In the genomic region with DNA sequence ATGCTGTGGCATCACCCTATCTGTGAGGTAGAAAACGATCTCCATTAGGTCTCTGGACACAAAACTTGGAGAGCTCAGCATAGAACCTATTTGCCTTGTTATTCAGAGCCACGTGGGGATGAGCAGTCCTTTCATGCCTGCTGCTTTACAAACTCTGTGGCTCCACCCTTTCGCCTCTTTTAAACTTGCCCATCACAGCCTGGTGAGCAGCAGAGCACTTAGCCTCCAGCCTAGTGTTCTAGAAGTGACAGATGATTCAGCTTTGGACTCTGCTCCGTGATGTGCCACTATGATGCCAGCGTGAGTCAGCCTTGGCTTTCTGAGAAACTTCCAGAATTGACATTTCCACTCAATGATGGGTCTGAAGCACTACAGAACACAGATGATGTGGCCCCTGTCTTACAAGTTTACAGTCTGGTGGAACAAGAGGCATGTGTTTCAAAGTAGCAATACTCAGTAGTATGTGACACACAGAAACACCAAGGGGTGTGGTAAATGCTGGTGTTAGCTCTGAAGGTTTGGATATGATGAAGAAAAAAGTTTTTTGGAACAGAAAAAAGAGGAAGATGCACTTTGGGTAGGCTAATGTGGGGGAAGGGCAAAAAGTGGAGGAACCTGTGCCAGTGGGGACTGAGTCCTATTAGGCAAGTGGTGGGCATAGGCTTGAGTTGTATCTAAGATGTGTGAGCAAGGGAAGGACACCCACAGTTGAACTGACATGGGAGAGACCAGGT, we compare ENCODE assay signal across 20 mouse cellular contexts. TPM values are rescaled to one million over a fixed set of nuclear protein-coding genes. Genes with fewer than 3 reads are reported as not detected.
DNase-seq lines count a peak whose midpoint lies in the region; ATAC-seq and TF ChIP-seq lines count a peak whose summit lies in the region.
"Had no signal": no experiment of that assay in that cellular context is flagged by ENCODE, and none has a peak within 500 bp of the region (broad histone marks: within the 10 kb centered on the region; RNA-seq: fewer than 3 reads in every experiment).

No protein-coding gene starts in this region.

- WGBS in intestine, postnatal 0 days, result 54% methylated on average over 5 of the region's 5 CpGs
- WGBS in intestine, embryonic 15.5 days, result 74% methylated on average over 5 of the region's 5 CpGs
- WGBS in stomach, postnatal 0 days, result 63% methylated on average over 5 of the region's 5 CpGs

- DNase-seq in NIH3T3 (ENCODE audit: low read depth), result peak; percentile 71
- DNase-seq in stomach, postnatal 0 days (ENCODE audit: low spot score), result no peak
- DNase-seq in thymus, postnatal 36 days, result no peak
- no peak for DNase-seq in urinary bladder, postnatal 4 days (ENCODE audit: low spot score in 2 of 2)
- DNase-seq: cerebellum, postnatal 10 days; forebrain, postnatal 0 days; gastrocnemius, postnatal 14 days; heart, postnatal 36 days; liver; right cerebral cortex, postnatal 25 days; thymus, adult 2 months had no signal

- no peak for TF ChIP-seq POLR2A in bone marrow macrophage, adult 2 months (IDR thresholded peaks at IDR 0.05; ENCODE audit: borderline replicate concordance, low read depth, low read length)

- no peaks in the 10 kb centered on the region for H3K27me3 ChIP-seq in intestine, postnatal 0 days (replicated peaks; ENCODE audit: control insufficient read depth, insufficient read depth, low read length)
- no peaks in the 10 kb centered on the region for H3K27me3 ChIP-seq in intestine, embryonic 15.5 days (replicated peaks)
- no peaks in the 10 kb centered on the region for H3K27me3 ChIP-seq in stomach, postnatal 0 days (ENCODE audit: control insufficient read depth, insufficient read depth, low read length)
- H3K27me3 ChIP-seq: heart, embryonic 12.5 days; kidney, embryonic 15.5 days; lung, embryonic 15.5 days; megakaryocyte, embryonic 14.5 days had no signal

- H3K4me2 ChIP-seq in intestine, postnatal 0 days (replicated peaks; ENCODE audit: low read depth), result no peak overlapping the region
- no peak overlapping the region for H3K4me2 ChIP-seq in intestine, embryonic 15.5 days (replicated peaks)
- no peak overlapping the region for H3K4me2 ChIP-seq in stomach, postnatal 0 days (replicated peaks; ENCODE audit: low read depth)
- H3K4me2 ChIP-seq: heart, embryonic 12.5 days; kidney, embryonic 15.5 days; lung, embryonic 15.5 days had no signal

- H3K4me3 ChIP-seq in intestine, postnatal 0 days (ENCODE audit: low read depth, low read length), result no peak overlapping the region
- H3K4me3 ChIP-seq in intestine, embryonic 15.5 days (replicated peaks), result no peak overlapping the region
- no peak overlapping the region for H3K4me3 ChIP-seq in bone marrow macrophage, adult 2 months (ENCODE audit: insufficient read depth, low read length)
- no peak overlapping the region for H3K4me3 ChIP-seq in stomach, postnatal 0 days (ENCODE audit: low read depth, low read length)
- H3K4me3 ChIP-seq: heart, embryonic 12.5 days; kidney, embryonic 15.5 days; lung, embryonic 15.5 days; megakaryocyte, embryonic 14.5 days had no signal

- no peaks in the 10 kb centered on the region for H3K9me3 ChIP-seq in intestine, postnatal 0 days (ENCODE audit: control insufficient read depth)
- no peaks in the 10 kb centered on the region for H3K9me3 ChIP-seq in intestine, embryonic 15.5 days
- no peaks in the 10 kb centered on the region for H3K9me3 ChIP-seq in stomach, postnatal 0 days (ENCODE audit: control insufficient read depth, low read length)
- H3K9me3 ChIP-seq: heart, embryonic 12.5 days; kidney, embryonic 15.5 days; lung, embryonic 15.5 days; megakaryocyte, embryonic 14.5 days had no signal

- H3K4me1 ChIP-seq in intestine, postnatal 0 days (replicated peaks; ENCODE audit: control insufficient read depth, insufficient read depth, low read length), result peaks cover 10% of the 10 kb centered on the region
- H3K4me1 ChIP-seq in intestine, embryonic 15.5 days (replicated peaks), result 0 out of 2 replicates have a peak, but pooled peaks cover 7% of the 10 kb centered on the region
- H3K4me1 ChIP-seq in bone marrow macrophage, adult 2 months (ENCODE audit: control insufficient read depth, insufficient read depth, low read length), result peaks cover 25% of the 10 kb centered on the region
- no peaks in the 10 kb centered on the region for H3K4me1 ChIP-seq in stomach, postnatal 0 days (replicated peaks; ENCODE audit: control insufficient read depth, insufficient read depth)

- no peak overlapping the region for H3K9ac ChIP-seq in intestine, postnatal 0 days (ENCODE audit: low read depth, low read length)
- no peak overlapping the region for H3K9ac ChIP-seq in intestine, embryonic 15.5 days
- no peak overlapping the region for H3K9ac ChIP-seq in stomach, postnatal 0 days (ENCODE audit: low read length)
- H3K9ac ChIP-seq: forebrain, postnatal 0 days; heart, embryonic 12.5 days; kidney, embryonic 15.5 days; lung, embryonic 15.5 days had no signal

- peak; percentile 81 for ATAC-seq in intestine, postnatal 0 days
- no peak for ATAC-seq in intestine, embryonic 15.5 days
- ATAC-seq in stomach, postnatal 0 days (ENCODE audit: low FRiP score, low TSS enrichment), result peak; percentile 12; the same call in 1 of the 2 replicates
- ATAC-seq: activated CD4-positive, CD25-positive, alpha-beta regulatory T cell, adult 4 months; forebrain, postnatal 0 days; midbrain, embryonic 16.5 days had no signal

- no peak overlapping the region for H3K27ac ChIP-seq in intestine, postnatal 0 days (ENCODE audit: low read depth, low read length)
- H3K27ac ChIP-seq in intestine, embryonic 15.5 days, result no peak overlapping the region
- H3K27ac ChIP-seq in bone marrow macrophage, adult 2 months (ENCODE audit: insufficient read depth, low read depth, low read length), result 0 out of 2 replicates have a peak overlapping the region, but pooled peaks have one; percentile 16
- H3K27ac ChIP-seq in stomach, postnatal 0 days (replicated peaks), result no peak overlapping the region
- H3K27ac ChIP-seq: kidney, embryonic 15.5 days; lung, embryonic 15.5 days had no signal

- H3K36me3 ChIP-seq in intestine, postnatal 0 days (ENCODE audit: control insufficient read depth, insufficient read depth), result no peaks in the 10 kb centered on the region
- no peaks in the 10 kb centered on the region for H3K36me3 ChIP-seq in intestine, embryonic 15.5 days
- no peaks in the 10 kb centered on the region for H3K36me3 ChIP-seq in stomach, postnatal 0 days (ENCODE audit: control insufficient read depth, insufficient read depth, low read length)
- H3K36me3 ChIP-seq: heart, embryonic 12.5 days; kidney, embryonic 15.5 days; lung, embryonic 15.5 days had no signal

- no peak for TF ChIP-seq EP300 in stomach, postnatal 0 days (optimal IDR thresholded peaks at IDR 0.05)

- no peak for TF ChIP-seq CTCF in intestine, postnatal 0 days (IDR thresholded peaks at IDR 0.05; ENCODE audit: low read depth)
- TF ChIP-seq CTCF in bone marrow macrophage, adult 2 months (IDR thresholded peaks at IDR 0.05; ENCODE audit: low read depth, low read length), result no peak
- TF ChIP-seq CTCF in stomach, postnatal 0 days (IDR thresholded peaks at IDR 0.05; ENCODE audit: low read depth), result no peak

RNA-seq across cellular contexts. Expression of gene S100a10, which starts 17.3 kb away (rescaled TPM):
- polyA plus RNA-seq in intestine, postnatal 0 days (2015; fragmentation: Nextera tagmentation; extraction: Ambion mirVana), result 733 and 887 TPM in 2 replicates
- 640 and 689 TPM in 2 replicates for polyA plus RNA-seq in intestine, embryonic 15.5 days (2015; fragmentation: Nextera tagmentation; extraction: Ambion mirVana)
- polyA plus RNA-seq in bone marrow macrophage, adult 2 months (2012; ENCODE audit: insufficient read depth, insufficient read length, missing spikeins), result 412 and 439 TPM in 2 replicates
- 314 and 375 TPM in 2 replicates for polyA plus RNA-seq in stomach, postnatal 0 days (2015; fragmentation: Nextera tagmentation; extraction: Ambion mirVana)

RNA-seq across cellular contexts. Expression of gene S100a11, which starts 51.9 kb away (rescaled TPM):
- 965 and 1,093 TPM in 2 replicates for polyA plus RNA-seq in intestine, postnatal 0 days (2015; fragmentation: Nextera tagmentation; extraction: Ambion mirVana)
- polyA plus RNA-seq in intestine, embryonic 15.5 days (2015; fragmentation: Nextera tagmentation; extraction: Ambion mirVana), result 826 and 951 TPM in 2 replicates
- polyA plus RNA-seq in bone marrow macrophage, adult 2 months (2012; ENCODE audit: insufficient read depth, insufficient read length, missing spikeins), result 357 and 359 TPM in 2 replicates
- polyA plus RNA-seq in stomach, postnatal 0 days (2015; fragmentation: Nextera tagmentation; extraction: Ambion mirVana), result 1,952 and 2,093 TPM in 2 replicates
